Mouse (Mus musculus): ENCODE measurements around the gene Hist1h4f. TPM values are rescaled to one million over a fixed set of nuclear protein-coding genes. Genes with fewer than 3 reads are reported as not detected.

The Hist1h4f gene
- total RNA-seq, 4 experiments from 2014 or later: 18.8 to 31.0 (median 26.5) TPM

GRCm38 (mm10) chr13:23515826-23516620, 35.4 kb downstream of the Hist1h4f start:
- DNase-seq (ENCODE audit: low spot score): no peak

- DNase-seq (ENCODE audit: low spot score): no peak
These were observed 36.2 kb downstream of the Hist1h4f start for GRCm38 (mm10) chr13:23515281-23515680.

- no peak for DNase-seq (ENCODE audit: low spot score)
These were observed 37.9 kb downstream of the Hist1h4f start for GRCm38 (mm10) chr13:23513517-23513916.

- no peak for DNase-seq (ENCODE audit: low spot score)
These were observed 41.3 kb downstream of the Hist1h4f start for GRCm38 (mm10) chr13:23510127-23510526.

GRCm38 (mm10) chr13:23506819-23507515, 44.5 kb downstream of the Hist1h4f start:
- DNase-seq (ENCODE audit: low spot score): no peak

GRCm38 (mm10) chr13:23506351-23506750, 45.1 kb downstream of the Hist1h4f start:
- no peak for DNase-seq (ENCODE audit: low spot score)

GRCm38 (mm10) chr13:23505662-23506345, 45.6 kb downstream of the Hist1h4f start:
- DNase-seq (ENCODE audit: low spot score): no peak

GRCm38 (mm10) chr13:23503797-23504196, 47.7 kb downstream of the Hist1h4f start:
- peak; percentile 72 for DNase-seq (ENCODE audit: low spot score)

GRCm38 (mm10) chr13:23502916-23503315, 48.5 kb downstream of the Hist1h4f start:
- DNase-seq (ENCODE audit: low spot score): no peak

- DNase-seq (ENCODE audit: low spot score): no peak
These were observed 49.3 kb downstream of the Hist1h4f start for GRCm38 (mm10) chr13:23502031-23502567.

- no peak for DNase-seq (ENCODE audit: low spot score)
These were observed 49.9 kb downstream of the Hist1h4f start for GRCm38 (mm10) chr13:23501511-23501910.

Small RNA genes within 50 kb of the gene (microRNA-seq; reads per million reads assigned to microRNA genes)
- not detected for gene Gm44297
- gene Gm44359: not detected
- gene Gm44394: not detected
- gene n-TStga1: not detected

Other genes with a start within 250 kb of the Hist1h4f start
- 10 to 100 TPM; 12.3 to 15.4 (median 14.7) TPM for gene Zfp322a, start 182.4 kb downstream of the Hist1h4f start, total RNA-seq (2022)
- gene Abt1, start 127.8 kb downstream of the Hist1h4f start, total RNA-seq (2022): 1 to 10 TPM; 4.1 to 4.8 (median 4.7) TPM
- not detected for gene Btn1a1, start 85.7 kb downstream of the Hist1h4f start, total RNA-seq (2022)
- not detected for gene Btn2a2, start 62.8 kb downstream of the Hist1h4f start, total RNA-seq (2022)
- 100 to 1,000 TPM; 231 to 254 (median 246) TPM for gene Hist1h4h, start 20.6 kb downstream of the Hist1h4f start, total RNA-seq (2022)
- 10 to 100 TPM in 1 of 4 experiments, 1 to 10 TPM in 3; 2.4 to 17.9 (median 5.5) TPM for gene Hist1h2af, start 17.7 kb downstream of the Hist1h4f start, total RNA-seq (2022)
- 1 to 10 TPM; 3.4 to 5.0 (median 3.8) TPM for gene Hist1h3g, start 16.2 kb downstream of the Hist1h4f start, total RNA-seq (2022)
- gene Hist1h2bh, start 8.3 kb downstream of the Hist1h4f start, total RNA-seq (2022): 1 to 10 TPM in 2 of 4 experiments, under 1 TPM in 2; 0.91 to 1.3 (median 1.1) TPM
- 1 to 10 TPM; 4.6 to 6.3 (median 5.7) TPM for gene Hist1h3f, start 7.6 kb downstream of the Hist1h4f start, total RNA-seq (2022)
- gene Hist1h1d, start 1.6 kb upstream of the Hist1h4f start, total RNA-seq (2022): 1 to 10 TPM; 1.2 to 1.5 (median 1.4) TPM
- 10 to 100 TPM; 13.1 to 17.7 (median 13.5) TPM for gene Hist1h3e, start 10.7 kb upstream of the Hist1h4f start, total RNA-seq (2022)
- 1 to 10 TPM in 3 of 4 experiments, not detected in 1; 1.4 to 4.9 (median 1.6) TPM for gene Hist1h2ae, start 19.6 kb upstream of the Hist1h4f start, total RNA-seq (2022)
- 10 to 100 TPM; 18.1 to 34.4 (median 24.0) TPM for gene Hist1h2bg, start 19.7 kb upstream of the Hist1h4f start, total RNA-seq (2022)
- gene Hist1h2bf, start 22.5 kb upstream of the Hist1h4f start, total RNA-seq (2022): 10 to 100 TPM in 2 of 4 experiments, 1 to 10 TPM in 2; 5.9 to 13.7 (median 10.7) TPM
- 1 to 10 TPM; 1.8 to 4.3 (median 2.7) TPM for gene Hist1h2ad, start 22.7 kb upstream of the Hist1h4f start, total RNA-seq (2022)
- 1 to 10 TPM; 1.1 to 4.0 (median 2.0) TPM for gene Hist1h3d, start 24.1 kb upstream of the Hist1h4f start, total RNA-seq (2022)
- gene Hist1h4d, start 29.9 kb upstream of the Hist1h4f start, total RNA-seq (2022): 10 to 100 TPM; 42.4 to 50.0 (median 46.1) TPM
- 10 to 100 TPM; 11.6 to 13.8 (median 12.6) TPM for gene Hist1h2be, start 69.5 kb upstream of the Hist1h4f start, total RNA-seq (2022)
- gene Hist1h1e, start 70.9 kb upstream of the Hist1h4f start, total RNA-seq (2022): 10 to 100 TPM; 27.4 to 44.8 (median 35.5) TPM
- 1 to 10 TPM; 1.1 to 1.6 (median 1.3) TPM for gene Hist1h2ac, start 132.3 kb upstream of the Hist1h4f start, total RNA-seq (2022)
- gene Hist1h2bc, start 132.6 kb upstream of the Hist1h4f start, total RNA-seq (2022): 10 to 100 TPM; 74.6 to 82.2 (median 76.6) TPM
- gene Hist1h1t, start 144.2 kb upstream of the Hist1h4f start, total RNA-seq (2022): under 1 TPM in 1 of 4 experiments, not detected in 3; 0.30 TPM
- gene Hist1h4c, start 146.8 kb upstream of the Hist1h4f start, total RNA-seq (2022): 10 to 100 TPM; 37.9 to 55.9 (median 45.3) TPM
- gene Hfe, start 159.2 kb upstream of the Hist1h4f start, total RNA-seq (2022): 10 to 100 TPM; 58.1 to 66.0 (median 61.5) TPM
- 100 to 1,000 TPM; 145 to 209 (median 187) TPM for gene Hist1h1c, start 187.2 kb upstream of the Hist1h4f start, total RNA-seq (2022)
- 1 to 10 TPM in 2 of 4 experiments, under 1 TPM in 1, not detected in 1; 0.82 to 5.6 (median 2.3) TPM for gene Hist1h3c, start 194.0 kb upstream of the Hist1h4f start, total RNA-seq (2022)
- gene Hist1h2bb, start 195.1 kb upstream of the Hist1h4f start, total RNA-seq (2022): 1 to 10 TPM; 2.6 to 6.9 (median 4.0) TPM
- gene Hist1h2ab, start 199.5 kb upstream of the Hist1h4f start, total RNA-seq (2022): 1 to 10 TPM in 3 of 4 experiments, not detected in 1; 2.4 to 8.4 (median 4.0) TPM
- gene Hist1h3b, start 200.6 kb upstream of the Hist1h4f start, total RNA-seq (2022): 10 to 100 TPM in 1 of 4 experiments, 1 to 10 TPM in 3; 2.4 to 16.9 (median 4.5) TPM
- 1 to 10 TPM; 5.4 to 9.6 (median 6.8) TPM for gene Hist1h4b, start 205.4 kb upstream of the Hist1h4f start, total RNA-seq (2022)
- gene Hist1h4a, start 209.6 kb upstream of the Hist1h4f start, total RNA-seq (2022): 10 to 100 TPM in 1 of 4 experiments, 1 to 10 TPM in 3; 4.1 to 10.2 (median 5.4) TPM
- gene Hist1h3a, start 210.7 kb upstream of the Hist1h4f start, total RNA-seq (2022): 1 to 10 TPM; 1.8 to 10.0 (median 6.6) TPM
- 1 to 10 TPM; 3.3 to 5.0 (median 4.0) TPM for gene Hist1h1a, start 212.0 kb upstream of the Hist1h4f start, total RNA-seq (2022)
- not detected for gene Trim38, start 218.3 kb upstream of the Hist1h4f start, total RNA-seq (2022)

All from heart, adult 8-10 months (tissue).